15 mouse cellular contexts compared by ENCODE assay signal in genomic region chr1:51191872-51192613, GRCm38 (mm10).
A peak's percentile ranks its signal among the peaks of the same experiment; 100 is the strongest.
DNase-seq lines count a peak whose midpoint lies in the region; ATAC-seq and TF ChIP-seq lines count a peak whose summit lies in the region.
"Had no signal": no experiment of that assay in that cellular context is flagged by ENCODE, and none has a peak within 500 bp of the region (broad histone marks: within the 10 kb centered on the region; RNA-seq: fewer than 3 reads in every experiment).

No protein-coding gene starts in this region.

- no peak overlapping the region for H3K4me3 ChIP-seq in forebrain, postnatal 0 days (ENCODE audit: low read depth, low read length)
- H3K4me3 ChIP-seq in forebrain, embryonic 16.5 days (replicated peaks; ENCODE audit: low read length): no peak overlapping the region
- H3K4me3 ChIP-seq in intestine, embryonic 14.5 days (ENCODE audit: low read depth, low read length): no peak overlapping the region
- H3K4me3 ChIP-seq in intestine, postnatal 0 days (ENCODE audit: low read depth, low read length): no peak overlapping the region
- H3K4me3 ChIP-seq: hindbrain, embryonic 10.5 days; limb, embryonic 12.5 days had no signal

- H3K36me3 ChIP-seq in forebrain, postnatal 0 days (ENCODE audit: insufficient read depth): no peaks in the 10 kb centered on the region
- H3K36me3 ChIP-seq in forebrain, embryonic 16.5 days (ENCODE audit: control insufficient read depth, insufficient read depth): no peaks in the 10 kb centered on the region
- H3K36me3 ChIP-seq in intestine, embryonic 14.5 days (ENCODE audit: control insufficient read depth, insufficient read depth, low read length): no peaks in the 10 kb centered on the region
- no peaks in the 10 kb centered on the region for H3K36me3 ChIP-seq in intestine, postnatal 0 days (ENCODE audit: control insufficient read depth, insufficient read depth)
- H3K36me3 ChIP-seq: G1E; hindbrain, embryonic 10.5 days; limb, embryonic 12.5 days had no signal

- H3K27ac ChIP-seq in forebrain, postnatal 0 days (ENCODE audit: low read depth, low read length): peak overlapping the region; percentile 11; the same call in 1 of the 2 replicates
- no peak overlapping the region for H3K27ac ChIP-seq in forebrain, embryonic 16.5 days (ENCODE audit: low read length)
- peak overlapping the region; percentile 22; the same call in 1 of the 2 replicates for H3K27ac ChIP-seq in intestine, embryonic 14.5 days (ENCODE audit: low read depth)
- no peak overlapping the region for H3K27ac ChIP-seq in intestine, postnatal 0 days (ENCODE audit: low read depth, low read length)
- H3K27ac ChIP-seq: hindbrain, embryonic 10.5 days; limb, embryonic 12.5 days had no signal

- 48% methylated on average over 6 of the region's 6 CpGs for WGBS in forebrain, postnatal 0 days
- 60% methylated on average over 6 of the region's 6 CpGs for WGBS in forebrain, embryonic 16.5 days
- 37% methylated on average over 6 of the region's 6 CpGs for WGBS in intestine, embryonic 14.5 days
- 34% methylated on average over 6 of the region's 6 CpGs for WGBS in intestine, postnatal 0 days

- H3K27me3 ChIP-seq in forebrain, postnatal 0 days (ENCODE audit: insufficient read depth, low read length): no peaks in the 10 kb centered on the region
- H3K27me3 ChIP-seq in forebrain, embryonic 16.5 days (replicated peaks; ENCODE audit: control insufficient read depth, insufficient read depth, low read length): no peaks in the 10 kb centered on the region
- H3K27me3 ChIP-seq in intestine, embryonic 14.5 days (replicated peaks; ENCODE audit: control insufficient read depth, insufficient read depth, low read length): no peaks in the 10 kb centered on the region
- H3K27me3 ChIP-seq in intestine, postnatal 0 days (replicated peaks; ENCODE audit: control insufficient read depth, insufficient read depth, low read length): no peaks in the 10 kb centered on the region
- H3K27me3 ChIP-seq: limb, embryonic 12.5 days had no signal

- no peak for TF ChIP-seq CTCF in forebrain, postnatal 0 days (IDR thresholded peaks at IDR 0.05; ENCODE audit: low read depth)
- no peak for TF ChIP-seq CTCF in intestine, postnatal 0 days (IDR thresholded peaks at IDR 0.05; ENCODE audit: low read depth)

- DNase-seq in forebrain, postnatal 0 days: peak; percentile 21
- DNase-seq in intestine, embryonic 14.5 days (ENCODE audit: low spot score): no peak
- peak; percentile 5 for DNase-seq in right cerebral cortex, adult 18-20 months
- DNase-seq in right cerebral cortex, postnatal 25 days: no peak
- DNase-seq in yolk sac, embryonic 10.5 days (ENCODE audit: low spot score): no peak
- DNase-seq in adrenal gland, postnatal 14 days: no peak
- DNase-seq: B cell, adult 2 months; gastrocnemius, postnatal 10 days; kidney, adult 9 months; lung, adult 2 months had no signal

- peak; percentile 68 for ATAC-seq in forebrain, postnatal 0 days
- ATAC-seq in forebrain, embryonic 16.5 days: no peak
- ATAC-seq in intestine, embryonic 14.5 days (replicated peaks; ENCODE audit: low FRiP score, low TSS enrichment, low read depth): 0 out of 2 replicates have a peak, but pooled peaks have one; percentile 40
- no peak for ATAC-seq in intestine, postnatal 0 days

- no peak overlapping the region for H3K4me2 ChIP-seq in forebrain, postnatal 0 days (ENCODE audit: low read depth)
- no peak overlapping the region for H3K4me2 ChIP-seq in forebrain, embryonic 16.5 days (ENCODE audit: low read length)
- no peak overlapping the region for H3K4me2 ChIP-seq in intestine, embryonic 14.5 days (ENCODE audit: low read length)
- H3K4me2 ChIP-seq in intestine, postnatal 0 days (replicated peaks; ENCODE audit: low read depth): no peak overlapping the region
- H3K4me2 ChIP-seq: limb, embryonic 12.5 days had no signal

- H3K9ac ChIP-seq in forebrain, postnatal 0 days: no peak overlapping the region
- no peak overlapping the region for H3K9ac ChIP-seq in forebrain, embryonic 16.5 days (replicated peaks; ENCODE audit: low read depth, low read length)
- no peak overlapping the region for H3K9ac ChIP-seq in intestine, embryonic 14.5 days (ENCODE audit: low read length)
- no peak overlapping the region for H3K9ac ChIP-seq in intestine, postnatal 0 days (ENCODE audit: low read depth, low read length)
- H3K9ac ChIP-seq: limb, embryonic 12.5 days had no signal

- peaks cover 5% of the 10 kb centered on the region; the same call in 1 of the 2 replicates for H3K4me1 ChIP-seq in forebrain, postnatal 0 days (ENCODE audit: insufficient read depth)
- peaks cover 6% of the 10 kb centered on the region; the same call in 1 of the 2 replicates for H3K4me1 ChIP-seq in forebrain, embryonic 16.5 days (replicated peaks; ENCODE audit: control insufficient read depth, insufficient read depth, low read length)
- peaks cover 16% of the 10 kb centered on the region for H3K4me1 ChIP-seq in intestine, embryonic 14.5 days (replicated peaks; ENCODE audit: control insufficient read depth, insufficient read depth, low read length)
- 0 out of 2 replicates have a peak, but pooled peaks cover 2% of the 10 kb centered on the region for H3K4me1 ChIP-seq in intestine, postnatal 0 days (replicated peaks; ENCODE audit: control insufficient read depth, insufficient read depth, low read length)
- H3K4me1 ChIP-seq: hindbrain, embryonic 10.5 days; limb, embryonic 12.5 days had no signal

- H3K9me3 ChIP-seq in forebrain, postnatal 0 days (ENCODE audit: low read length): no peaks in the 10 kb centered on the region
- H3K9me3 ChIP-seq in forebrain, embryonic 16.5 days (ENCODE audit: control insufficient read depth, low read length): no peaks in the 10 kb centered on the region
- no peaks in the 10 kb centered on the region for H3K9me3 ChIP-seq in intestine, embryonic 14.5 days (ENCODE audit: control insufficient read depth, low read length)
- no peaks in the 10 kb centered on the region for H3K9me3 ChIP-seq in intestine, postnatal 0 days (ENCODE audit: control insufficient read depth)
- H3K9me3 ChIP-seq: G1E; hindbrain, embryonic 10.5 days; limb, embryonic 12.5 days had no signal

Comparison
In these comparisons a context has a peak if more than half of its experiments do, and no peak if none do; other contexts are left out.
1. ATAC-seq: peak in forebrain, postnatal 0 days (single experiment) and intestine, embryonic 14.5 days (single experiment); none in forebrain, embryonic 16.5 days (single experiment) and intestine, postnatal 0 days (single experiment).
2. DNase-seq: peak in forebrain, postnatal 0 days (single experiment) and right cerebral cortex, adult 18-20 months (single experiment); none in intestine, embryonic 14.5 days (single experiment), right cerebral cortex, postnatal 25 days (single experiment), yolk sac, embryonic 10.5 days (single experiment) and adrenal gland, postnatal 14 days (single experiment).
3. H3K27ac ChIP-seq: peak in forebrain, postnatal 0 days (single experiment) and intestine, embryonic 14.5 days (single experiment); none in forebrain, embryonic 16.5 days (single experiment) and intestine, postnatal 0 days (single experiment).